Comparison of ENCODE assay signal across 17 mouse cellular contexts in the genomic region with DNA sequence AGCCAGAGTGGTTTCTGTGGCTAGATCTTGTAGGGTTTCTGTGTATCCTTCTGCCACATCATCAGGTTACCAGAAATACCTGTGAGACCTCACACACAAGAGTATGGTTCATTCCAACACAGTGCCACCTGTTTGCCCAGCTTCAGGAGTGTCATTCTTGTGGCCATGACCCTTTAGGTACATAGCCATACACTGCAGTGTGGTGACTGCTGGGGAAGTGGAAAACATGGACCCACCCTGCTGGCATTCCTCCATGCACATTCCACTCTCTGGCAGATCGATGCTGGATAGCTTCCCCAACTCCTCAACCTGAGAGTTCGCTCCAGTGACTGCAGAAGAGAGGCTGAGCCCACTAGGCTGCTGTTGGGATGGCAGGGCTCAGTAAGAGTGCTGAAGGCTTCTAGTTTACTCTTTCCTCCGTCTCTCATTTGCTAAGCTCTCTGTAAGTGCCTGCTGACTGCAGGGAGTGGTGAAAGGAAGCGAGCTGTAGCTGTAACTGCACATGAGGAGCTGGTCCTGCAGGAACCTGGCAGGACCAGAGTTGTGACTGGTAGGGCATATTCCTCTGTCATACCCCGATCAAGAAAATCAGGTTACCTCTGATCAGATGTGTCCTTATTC.
"Had no signal": no experiment of that assay in that cellular context is flagged by ENCODE, and none has a peak within 500 bp of the region (broad histone marks: within the 10 kb centered on the region; RNA-seq: fewer than 3 reads in every experiment).

No protein-coding gene starts in this region.

- H3K27ac ChIP-seq: hindbrain, postnatal 0 days; kidney, postnatal 0 days; limb, embryonic 13.5 days; liver, embryonic 13.5 days; macrophage; midbrain, embryonic 15.5 days; neural tube, embryonic 12.5 days; stomach, postnatal 0 days had no signal

- DNase-seq: kidney, adult 11 months; kidney, adult 9 months; kidney, postnatal 36 days; layer of hippocampus, adult 9-11 months; layer of hippocampus, postnatal 36 days; left cerebral cortex, postnatal 4 days; liver, embryonic 13.5 days; thymus, adult 2 months; thymus, postnatal 25 days had no signal

- H3K4me3 ChIP-seq: limb, embryonic 13.5 days; liver, embryonic 13.5 days; megakaryocyte, embryonic 14.5 days; midbrain, embryonic 15.5 days; neural tube, embryonic 12.5 days had no signal

- H3K4me1 ChIP-seq: limb, embryonic 13.5 days; midbrain, embryonic 15.5 days; neural tube, embryonic 12.5 days had no signal
